Mouse (Mus musculus) thymus, adult 2 months (tissue): ENCODE results near the gene Acsl5.

Experiments used
- CTCF ChIP-seq: fragments of 200-500 bp; IDR thresholded peaks from 2 replicates; pipeline ENCODE4 v1.5.1; 2012; ENCODE audit warnings: mild to moderate bottlenecking, control low read depth, low read length, moderate library complexity, borderline replicate concordance; ENCODE audit not compliant: control insufficient read depth, poor library complexity, insufficient read depth; ENCODE audit errors: extremely low read depth
- POLR2A ChIP-seq: fragments of 200-500 bp; IDR thresholded peaks from 2 replicates; pipeline ENCODE4 v1.6.1; 2012; ENCODE audit warnings: mild to moderate bottlenecking, low read length, control low read depth, moderate library complexity; ENCODE audit not compliant: control insufficient read depth, poor library complexity, insufficient read depth; ENCODE audit errors: extremely low read depth

DNA sequence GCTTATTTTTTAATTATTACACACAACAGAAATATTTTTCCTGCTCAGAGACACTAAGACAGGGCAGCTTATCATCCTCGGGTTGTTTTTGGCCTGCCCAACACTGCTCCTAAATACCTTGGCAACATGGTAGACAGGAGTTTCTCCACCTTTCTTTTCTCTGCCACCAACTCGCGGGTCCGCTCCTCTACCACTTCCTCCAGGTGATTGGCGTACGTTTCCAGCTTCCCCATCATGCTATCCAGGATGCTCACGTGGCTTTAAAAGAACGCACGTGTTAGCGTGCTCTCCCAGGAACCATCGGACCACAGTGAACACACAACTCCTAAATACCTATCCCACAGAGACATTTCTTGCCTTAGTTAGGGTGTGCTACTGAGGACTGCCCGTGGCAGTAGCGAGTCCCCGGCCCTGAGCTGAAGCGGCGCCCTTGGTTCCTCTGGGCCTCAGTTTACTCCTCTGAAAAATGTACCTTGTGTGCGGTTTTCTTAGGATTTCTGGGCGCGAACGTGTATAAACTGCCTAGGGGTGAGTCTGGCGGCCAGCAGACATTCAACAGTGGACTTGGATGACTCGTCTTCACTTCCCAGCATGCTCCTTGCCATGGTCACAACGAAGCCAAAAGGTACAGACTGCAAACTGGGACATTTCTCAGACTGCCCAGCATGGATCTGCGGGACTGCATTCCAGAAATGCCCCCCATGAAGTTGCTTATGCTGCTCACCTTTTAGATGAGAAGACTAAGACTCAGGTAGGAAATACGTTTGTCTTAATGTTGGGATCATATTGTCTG, 43.8 kb upstream of the Acsl5 start:
- TF ChIP-seq POLR2A (no peak), CTCF (no peak)
